Mouse (Mus musculus): ENCODE measurements around the gene Terf2ip. TPM values are rescaled to one million over a fixed set of nuclear protein-coding genes. Genes with fewer than 3 reads are reported as not detected.

Terf2ip gene
- total RNA-seq, 2 experiments from 2014 or later, result 12.0 to 16.8 TPM

- no peak for ATAC-seq (replicated peaks; ENCODE audit: low FRiP score, low TSS enrichment, poor library complexity, severe bottlenecking)
Observed at GRCm38 (mm10) chr8:112004754-112005153, 6.4 kb upstream of the Terf2ip start.

DNA sequence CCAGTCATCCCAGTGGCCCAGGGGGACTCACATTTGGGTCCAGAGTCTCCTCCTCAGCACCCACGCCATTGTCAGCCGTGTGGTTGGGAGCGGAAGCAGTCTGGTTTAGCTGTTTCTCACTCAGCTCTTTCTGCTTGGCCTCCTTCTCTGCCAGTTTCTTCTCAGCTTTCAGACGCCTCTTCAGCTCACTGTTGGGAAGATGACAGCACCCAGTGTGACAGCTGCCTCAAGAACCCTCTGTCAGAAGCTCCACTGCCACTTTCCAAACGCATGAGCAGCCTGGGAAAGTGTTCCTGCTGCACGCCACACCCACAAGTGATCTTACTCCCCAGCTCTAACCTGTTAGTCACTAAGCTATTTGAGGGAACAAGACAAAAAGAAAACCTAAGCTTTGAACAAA is 5.6 kb upstream of the Terf2ip start:
- no peak for ATAC-seq (replicated peaks; ENCODE audit: low FRiP score, low TSS enrichment, poor library complexity, severe bottlenecking)

DNA sequence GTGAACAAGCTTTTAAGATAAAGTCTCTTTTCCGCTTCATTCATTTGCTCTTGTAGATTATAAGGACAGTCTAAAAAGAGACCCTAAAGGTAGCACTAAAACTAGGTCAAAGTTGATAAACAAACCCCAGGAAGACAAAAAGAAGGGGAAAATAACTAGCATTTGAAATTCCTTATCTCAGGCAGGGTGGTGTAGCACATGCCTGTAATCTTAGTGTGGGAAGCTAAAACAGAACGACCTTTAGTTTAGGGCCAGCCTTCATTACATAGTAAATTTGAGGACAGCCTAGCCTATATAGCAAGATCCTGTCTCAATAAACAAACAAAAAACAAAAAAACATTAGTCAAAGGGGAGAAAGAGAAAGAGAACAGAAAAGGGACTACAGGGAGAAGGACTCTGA is 3.5 kb upstream of the Terf2ip start:
- peak; percentile 32; the same call in 1 of the 2 replicates for ATAC-seq (replicated peaks; ENCODE audit: low FRiP score, low TSS enrichment, poor library complexity, severe bottlenecking)

DNA sequence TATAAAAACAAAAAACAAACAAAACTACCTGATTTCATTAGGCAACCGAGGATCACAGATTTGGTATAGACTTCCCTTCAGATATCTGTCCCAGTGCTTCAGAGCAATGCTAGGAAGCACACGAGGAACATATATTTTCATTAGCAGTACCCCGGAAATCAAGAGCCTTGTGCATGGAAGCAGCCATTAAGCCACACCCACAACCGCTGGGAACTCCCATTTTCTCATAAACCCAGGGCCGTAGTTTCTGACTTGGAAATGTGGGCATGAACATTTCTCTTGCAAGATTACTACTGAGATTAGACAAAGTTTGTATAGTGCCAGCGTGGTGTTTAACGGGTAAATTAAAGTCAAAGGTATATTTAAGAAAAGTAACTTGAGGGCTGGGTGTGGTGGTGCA is 1.6 kb upstream of the Terf2ip start:
- no peak for ATAC-seq (replicated peaks; ENCODE audit: low FRiP score, low TSS enrichment, poor library complexity, severe bottlenecking)

GRCm38 (mm10) chr8:112011816-112012242 is 631 bp downstream of the Terf2ip start:
- peak; percentile 51 for ATAC-seq (replicated peaks; ENCODE audit: low FRiP score, low TSS enrichment, poor library complexity, severe bottlenecking)

DNA sequence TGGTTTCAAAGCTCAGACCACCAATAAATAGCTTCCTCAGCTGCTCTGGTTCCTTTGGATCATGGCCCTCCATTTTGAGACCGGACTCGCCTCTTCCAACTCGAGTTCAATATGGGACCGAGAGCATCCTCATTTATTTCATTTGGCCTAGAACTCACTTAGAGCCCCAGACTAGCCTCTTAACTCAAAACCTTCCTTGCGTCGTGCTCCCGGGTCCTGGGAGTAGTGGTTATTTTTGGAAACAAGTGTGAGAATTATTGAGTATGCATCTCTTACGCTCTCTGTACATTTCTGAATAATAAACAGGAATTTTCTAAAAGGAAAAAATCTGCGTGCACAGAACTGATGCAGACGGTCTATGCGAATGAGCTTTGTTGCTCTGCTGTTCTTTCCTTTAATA is 3.7 kb downstream of the Terf2ip start, which contains the start of gene Gm6793:
Gene Gm6793 (minus strand): TSS at position 101 of the 400 bp plus-strand sequence.
- no peak for ATAC-seq (replicated peaks; ENCODE audit: low FRiP score, low TSS enrichment, poor library complexity, severe bottlenecking)

GRCm38 (mm10) chr8:112029455-112029854 is 18.3 kb downstream of the Terf2ip start:
- no peak for ATAC-seq (replicated peaks; ENCODE audit: low FRiP score, low TSS enrichment, poor library complexity, severe bottlenecking)

- ATAC-seq (replicated peaks; ENCODE audit: low FRiP score, low TSS enrichment, poor library complexity, severe bottlenecking), result no peak
Observed at GRCm38 (mm10) chr8:112030663-112031062, 19.5 kb downstream of the Terf2ip start.

GRCm38 (mm10) chr8:112033071-112033470 is 21.9 kb downstream of the Terf2ip start:
- ATAC-seq (replicated peaks; ENCODE audit: low FRiP score, low TSS enrichment, poor library complexity, severe bottlenecking), result no peak

GRCm38 (mm10) chr8:112034603-112035002 is 23.4 kb downstream of the Terf2ip start:
- ATAC-seq (replicated peaks; ENCODE audit: low FRiP score, low TSS enrichment, poor library complexity, severe bottlenecking), result peak; percentile 95

GRCm38 (mm10) chr8:112037521-112037920 is 26.3 kb downstream of the Terf2ip start:
- ATAC-seq (replicated peaks; ENCODE audit: low FRiP score, low TSS enrichment, poor library complexity, severe bottlenecking), result no peak

- ATAC-seq (replicated peaks; ENCODE audit: low FRiP score, low TSS enrichment, poor library complexity, severe bottlenecking), result no peak
Observed at GRCm38 (mm10) chr8:112045182-112045581, 34.0 kb downstream of the Terf2ip start.

GRCm38 (mm10) chr8:112045896-112046295 is 34.7 kb downstream of the Terf2ip start:
- ATAC-seq (replicated peaks; ENCODE audit: low FRiP score, low TSS enrichment, poor library complexity, severe bottlenecking), result peak; percentile 95

- no peak for ATAC-seq (replicated peaks; ENCODE audit: low FRiP score, low TSS enrichment, poor library complexity, severe bottlenecking)
Observed at GRCm38 (mm10) chr8:112048293-112048692, 37.1 kb downstream of the Terf2ip start.

DNA sequence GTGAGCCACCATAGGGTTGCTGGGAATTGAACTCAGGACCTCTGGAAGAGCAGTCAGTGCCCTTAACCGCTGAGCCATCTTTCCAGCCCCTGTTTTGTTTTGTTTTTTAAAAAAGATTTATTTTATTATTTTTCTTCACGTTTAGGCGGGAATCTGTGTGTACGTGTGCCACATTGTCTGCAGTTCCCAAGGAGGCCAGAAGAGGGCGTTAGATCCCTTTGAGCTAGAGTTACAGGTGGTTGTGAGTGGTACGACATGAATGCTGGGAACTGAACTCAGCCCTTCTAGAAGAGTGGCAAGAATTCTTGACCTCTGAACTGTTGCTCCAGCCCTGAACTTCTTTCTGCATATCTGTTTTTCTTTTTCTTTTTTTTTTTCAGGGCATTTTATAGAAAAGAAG is 38.8 kb downstream of the Terf2ip start:
- ATAC-seq (replicated peaks; ENCODE audit: low FRiP score, low TSS enrichment, poor library complexity, severe bottlenecking), result no peak

DNA sequence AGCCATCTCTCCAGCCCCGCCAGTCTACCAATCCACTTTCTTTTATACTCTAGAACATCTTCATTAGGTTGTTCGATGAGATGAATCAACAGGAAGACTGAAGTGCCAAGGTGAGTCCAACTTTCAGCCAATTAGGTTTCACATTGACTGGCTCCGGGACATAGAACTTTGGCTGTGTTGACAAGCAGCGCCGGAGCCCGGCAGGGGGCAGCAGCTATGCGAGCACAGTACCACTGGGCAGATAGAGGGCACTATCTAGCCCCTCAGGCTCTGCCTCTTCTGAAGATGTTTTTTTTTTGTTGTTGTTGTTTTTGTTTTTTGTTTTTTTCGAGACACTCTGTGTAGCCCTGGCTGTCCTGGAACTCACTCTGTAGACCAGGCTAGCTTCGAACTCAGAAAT is 40.3 kb downstream of the Terf2ip start:
- ATAC-seq (replicated peaks; ENCODE audit: low FRiP score, low TSS enrichment, poor library complexity, severe bottlenecking), result no peak

GRCm38 (mm10) chr8:112054456-112054855 is 43.3 kb downstream of the Terf2ip start:
- ATAC-seq (replicated peaks; ENCODE audit: low FRiP score, low TSS enrichment, poor library complexity, severe bottlenecking), result no peak

- peak; percentile 74 for ATAC-seq (replicated peaks; ENCODE audit: low FRiP score, low TSS enrichment, poor library complexity, severe bottlenecking)
Observed at GRCm38 (mm10) chr8:112061372-112061771, 50.2 kb downstream of the Terf2ip start.
